Mouse (Mus musculus) left cerebral cortex, postnatal 10 days (tissue): ENCODE results near the gene Slc41a2. TPM values are rescaled to one million over a fixed set of nuclear protein-coding genes. Genes with fewer than 3 reads are reported as not detected.

Source experiments
- DNase-seq, 2 experiments: peaks; one replicate each; pipeline ENCODE4 v3.0.0; 2021 to 2022; ENCODE audit warnings: low spot score in 2 of 2, mixed read lengths in 1 of 2; ENCODE audit errors: extremely low spot score in 1 of 2
- intact Hi-C: fragments of 180-260 bp; cut with DNase I; formaldehyde crosslinking; loops from one replicate; pipeline ENCODE4 v1.15.1; 2025
- total RNA-seq, 2 experiments: library from RNA; stranded (reverse); gene quantifications; 2 replicates each; pipeline ENCODE4 v1.2.3; 2021

The Slc41a2 gene
- total RNA-seq, 2 experiments from 2014 or later = 35.6 to 37.7 TPM

DNA sequence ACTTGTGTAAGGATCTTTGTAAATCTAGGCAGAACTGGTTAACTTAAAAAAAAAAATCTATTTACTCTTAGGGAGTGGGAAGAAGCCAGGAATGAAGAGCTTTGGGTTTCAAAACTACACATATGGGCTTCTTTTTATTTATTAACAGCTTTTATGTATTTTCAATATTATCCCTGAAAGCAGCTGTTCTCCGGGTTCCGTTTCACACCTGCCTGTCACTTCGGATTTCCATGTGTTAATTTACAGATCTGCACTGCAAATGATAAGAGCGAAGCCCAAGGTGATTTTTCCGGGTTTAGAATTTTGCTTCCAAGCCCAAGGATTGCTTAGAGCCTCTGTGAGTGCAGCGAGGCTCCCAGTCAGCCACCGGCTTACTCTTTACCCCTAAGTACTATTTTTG is 129.2 kb downstream of the Slc41a2 start:
- no peak for DNase-seq
- intact Hi-C loops = no loop called here

GRCm38 (mm10) chr10:83202906-83203702 is 134.6 kb downstream of the Slc41a2 start:
- intact Hi-C loops = loop anchor here (5.0 kb wide), 1 partner anchor 296 kb away; no protein-coding TSS in a partner anchor
- no peak for DNase-seq

DNA sequence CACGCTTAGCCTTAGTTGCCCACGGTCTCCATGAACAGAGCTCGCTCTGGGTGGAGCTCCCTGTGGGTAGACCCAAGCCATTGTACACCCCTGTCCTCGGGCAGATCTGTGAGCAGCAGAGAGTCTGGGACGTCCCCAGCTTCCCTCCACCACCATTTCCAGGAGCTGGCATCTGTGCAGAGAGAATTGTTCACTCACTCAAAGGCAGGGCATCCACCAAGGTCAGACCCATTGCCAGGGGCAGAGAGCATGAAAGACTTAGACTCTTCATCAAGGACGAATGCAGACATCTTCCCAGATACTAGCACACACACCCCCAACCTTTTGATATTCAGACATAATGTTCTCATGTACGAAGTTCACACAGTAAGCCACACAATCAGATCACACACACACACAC is 136.2 kb downstream of the Slc41a2 start:
- intact Hi-C loops = loop anchor here (5.0 kb wide), 1 partner anchor 294 kb away; no protein-coding TSS in a partner anchor
- DNase-seq = no peak

DNA sequence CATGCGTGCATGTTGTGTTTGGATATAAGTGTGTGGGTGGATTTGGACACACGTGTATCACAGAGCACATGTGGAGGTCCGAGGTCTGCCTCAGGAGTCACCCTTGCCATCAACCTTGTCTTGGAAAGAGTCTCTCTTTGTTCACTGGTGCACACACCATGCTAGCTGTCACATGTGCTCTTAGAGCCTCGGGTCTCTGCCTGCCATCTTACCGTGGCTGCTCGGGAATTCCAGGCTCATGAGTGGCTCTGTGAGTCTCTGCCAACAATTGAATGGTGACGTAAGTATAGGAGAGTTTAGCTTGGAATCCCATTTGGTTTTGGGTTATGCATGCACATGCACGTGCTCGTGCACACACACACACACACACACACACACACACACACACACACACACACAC is 138.4 kb downstream of the Slc41a2 start:
- DNase-seq = no peak
- intact Hi-C loops = no loop called here

- no peak for DNase-seq
- intact Hi-C loops = no loop called here
Measured at GRCm38 (mm10) chr10:83198692-83199091, 139.0 kb downstream of the Slc41a2 start.

GRCm38 (mm10) chr10:83197690-83198336 is 139.9 kb downstream of the Slc41a2 start:
- DNase-seq = peak; percentile 40 to 76
- intact Hi-C loops = no loop called here

DNA sequence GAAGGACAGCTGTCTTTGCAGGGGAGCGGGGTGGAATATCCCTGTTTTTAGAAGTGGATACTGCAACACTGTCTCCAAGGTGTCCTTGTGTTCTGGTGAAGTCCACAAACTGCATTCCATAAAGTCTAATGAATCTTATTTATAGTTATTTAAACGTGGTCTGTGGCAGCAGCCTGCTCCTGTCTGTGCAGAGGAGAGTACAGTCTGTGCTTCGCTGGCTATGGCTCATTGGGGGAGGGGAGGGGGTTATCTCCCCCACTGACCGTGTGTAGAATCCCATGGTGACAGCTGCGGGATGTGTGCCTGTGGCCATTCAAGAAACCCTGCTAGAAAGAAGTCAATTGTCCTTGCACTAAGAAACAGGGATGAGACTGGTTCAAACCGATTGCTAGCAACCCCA is 145.7 kb downstream of the Slc41a2 start:
- DNase-seq = no peak
- intact Hi-C loops = loop anchor here (5.0 kb wide), 1 partner anchor 205 kb away; the partner anchor contains the start of gene Chst11

- intact Hi-C loops = loop anchor here (5.0 kb wide), 1 partner anchor 204 kb away; the partner anchor contains the start of gene Chst11
- no peak for DNase-seq
Measured at GRCm38 (mm10) chr10:83191476-83191875, 146.2 kb downstream of the Slc41a2 start.

DNA sequence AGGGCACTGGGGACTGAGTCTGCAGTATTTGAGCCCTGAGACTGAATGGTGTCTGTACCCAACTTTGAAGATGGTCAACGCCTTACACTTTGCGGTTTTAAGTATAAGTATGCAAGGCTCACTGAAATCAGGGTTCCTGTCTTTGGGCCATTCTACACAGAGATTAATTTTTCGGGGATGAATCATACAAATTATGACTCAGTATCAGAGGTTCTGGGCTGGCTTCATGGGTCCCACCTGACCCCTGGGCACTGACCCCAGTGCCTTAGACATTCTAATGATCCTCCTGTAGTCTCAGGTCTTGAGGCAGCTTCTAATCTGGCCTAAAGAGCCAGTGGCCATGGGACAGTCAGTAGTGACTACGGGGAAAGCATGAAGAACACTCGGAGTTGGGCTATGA is 148.6 kb downstream of the Slc41a2 start:
- no peak for DNase-seq
- intact Hi-C loops = loop anchor here (5.0 kb wide), 1 partner anchor 277 kb away; no protein-coding TSS in a partner anchor

DNA sequence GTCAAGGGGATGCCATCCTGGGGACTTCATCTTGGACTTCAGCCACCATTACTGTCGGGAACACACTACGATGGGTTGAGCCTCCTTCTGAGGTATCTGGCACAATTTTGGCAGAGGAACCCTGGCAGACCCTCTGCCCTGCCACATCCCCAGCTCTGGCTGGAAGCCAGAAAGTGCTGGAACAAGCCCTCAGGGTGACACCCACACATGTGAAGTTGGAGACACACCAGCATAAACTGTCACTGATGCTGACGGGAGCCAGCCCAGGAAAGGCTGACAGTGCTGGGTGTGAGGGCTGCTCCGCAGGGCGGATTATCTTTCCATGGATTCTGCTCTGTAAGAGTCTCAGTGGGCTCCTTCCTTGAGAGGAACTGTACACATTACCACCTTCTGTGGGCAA is 150.7 kb downstream of the Slc41a2 start:
- intact Hi-C loops = loop anchor here (5.0 kb wide), 1 partner anchor 275 kb away; no protein-coding TSS in a partner anchor
- peak in 1 of 2 experiments; percentile 52 for DNase-seq

GRCm38 (mm10) chr10:83186167-83186566 is 151.5 kb downstream of the Slc41a2 start:
- intact Hi-C loops = loop anchor here (5.0 kb wide), 1 partner anchor 274 kb away; no protein-coding TSS in a partner anchor
- no peak for DNase-seq

DNA sequence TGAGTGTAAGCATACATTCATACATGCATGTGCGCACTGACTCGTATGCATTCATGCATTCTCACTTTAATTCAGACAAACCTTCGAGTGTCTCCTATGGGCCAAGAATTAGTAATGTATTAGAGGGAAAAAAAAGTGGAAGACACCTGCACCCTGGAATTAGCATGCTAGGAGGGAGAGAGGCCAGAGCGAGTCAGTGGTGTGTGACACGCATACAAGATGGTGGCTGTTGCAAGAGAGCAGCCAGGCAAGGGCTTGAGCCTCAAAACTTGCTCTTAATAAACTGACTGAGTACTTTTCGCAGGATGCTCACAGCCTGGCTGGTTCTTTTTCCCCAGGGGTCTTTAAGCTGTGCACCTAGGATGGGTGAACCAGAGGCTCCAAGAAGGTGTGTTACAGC is 152.6 kb downstream of the Slc41a2 start:
- intact Hi-C loops = loop anchor here (5.0 kb wide), 1 partner anchor 273 kb away; no protein-coding TSS in a partner anchor
- DNase-seq = no peak

- DNase-seq = peak; percentile 41 to 69
- intact Hi-C loops = loop anchor here (5.0 kb wide), 2 partner anchors 82 to 272 kb away; no protein-coding TSS in a partner anchor
Measured at GRCm38 (mm10) chr10:83184480-83185069, 153.1 kb downstream of the Slc41a2 start.

- intact Hi-C loops = loop anchor here (5.0 kb wide), 1 partner anchor 82 kb away; no protein-coding TSS in a partner anchor
- no peak for DNase-seq
Measured at GRCm38 (mm10) chr10:83183634-83184479, 153.8 kb downstream of the Slc41a2 start.

DNA sequence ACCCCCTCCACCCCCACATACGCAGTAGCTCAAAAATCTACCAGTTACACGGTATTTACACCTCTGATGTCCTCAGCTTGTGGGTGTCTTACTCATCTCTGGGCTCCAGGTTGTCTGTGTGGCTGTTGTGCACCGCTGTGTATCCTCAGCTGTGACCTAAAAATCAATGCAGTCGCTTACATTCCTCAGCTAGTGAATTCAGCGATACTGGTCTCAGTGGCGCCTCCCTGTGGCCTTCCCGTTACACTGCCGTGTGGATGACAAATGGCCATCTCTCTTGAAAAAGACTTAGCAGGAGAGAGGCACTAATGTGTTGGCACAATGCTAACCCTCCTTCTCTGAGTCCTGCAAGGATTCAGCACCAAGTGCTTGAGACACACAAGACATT is 155.1 kb downstream of the Slc41a2 start:
- DNase-seq = peak; percentile 72 to 83
- intact Hi-C loops = loop anchor here (5.0 kb wide), 1 partner anchor 80 kb away; no protein-coding TSS in a partner anchor

GRCm38 (mm10) chr10:83181831-83182572 is 155.7 kb downstream of the Slc41a2 start:
- no peak for DNase-seq
- intact Hi-C loops = loop anchor here (5.0 kb wide), 1 partner anchor 80 kb away; no protein-coding TSS in a partner anchor
